Mouse (Mus musculus) MEL (cell line): Measurements from ENCODE around the gene 5730455P16Rik. TPM values are rescaled to one million over a fixed set of nuclear protein-coding genes. Genes with fewer than 3 reads are reported as not detected.
"Not testable (repeated sequence)": the region's sequence is repeated elsewhere in the genome, so short reads cannot be mapped to it uniquely, and the experiment has no call there.

Source experiments
- DNase-seq: peaks from one replicate; pipeline ENCODE4 v3.0.0; 2011; ENCODE audit warnings: low read depth, low spot score
- H3K27ac ChIP-seq: 2 replicates; pipeline ENCODE4 v1.5.1; 2012; ENCODE audit warnings: low read depth, mild to moderate bottlenecking, control low read depth, low read length, moderate library complexity; ENCODE audit not compliant: control insufficient read depth
- H3K27me3 ChIP-seq, 2 experiments: fragments of 150-350 bp in 1 of 2; sonication (generic) in 1 of 2; 2 replicates each; pipeline ENCODE4 v1.6.1; 2012; ENCODE audit warnings: low read length in 2 of 2, mild to moderate bottlenecking in 2 of 2, improper control_type of control experiment in 1 of 2, moderate library complexity in 1 of 2; ENCODE audit not compliant: insufficient read depth in 2 of 2, control insufficient read depth in 1 of 2
- H3K36me3 ChIP-seq, 2 experiments: 2 replicates each; pipeline ENCODE4 v1.6.1; 2012 to 2014; ENCODE audit warnings: low read length in 2 of 2, improper control_type of control experiment in 1 of 2, inconsistent platforms in 1 of 2, mild to moderate bottlenecking in 1 of 2; ENCODE audit not compliant: insufficient read depth in 2 of 2, control insufficient read depth in 1 of 2
- H3K4me1 ChIP-seq, 2 experiments: fragments of 150-350 bp in 1 of 2; sonication (generic) in 1 of 2; 2 replicates each; pipeline ENCODE4 v1.6.1; 2012; ENCODE audit warnings: low read length in 2 of 2, improper control_type of control experiment in 1 of 2, mild to moderate bottlenecking in 1 of 2; ENCODE audit not compliant: insufficient read depth in 2 of 2, control insufficient read depth in 1 of 2
- H3K4me3 ChIP-seq, 2 experiments: fragments of 150-350 bp in 1 of 2; sonication (generic) in 1 of 2; 2 replicates each; pipeline ENCODE4 v1.5.1; 2012; ENCODE audit warnings: low read depth in 2 of 2, low read length in 2 of 2, mild to moderate bottlenecking in 2 of 2, moderate library complexity in 2 of 2, control low read depth in 1 of 2, improper control_type of control experiment in 1 of 2; ENCODE audit not compliant: control insufficient read depth in 1 of 2, insufficient read depth in 1 of 2
- H3K79me2 ChIP-seq: 2 replicates; pipeline ENCODE4 v1.6.1; 2012; ENCODE audit warnings: mild to moderate bottlenecking, low read length, moderate library complexity; ENCODE audit not compliant: control insufficient read depth, poor library complexity, insufficient read depth
- H3K9ac ChIP-seq: 2 replicates; pipeline ENCODE4 v1.6.1; 2012; ENCODE audit warnings: low read depth, mild to moderate bottlenecking, control low read depth, low read length, moderate library complexity; ENCODE audit not compliant: control insufficient read depth, poor library complexity, severe bottlenecking
- H3K9me3 ChIP-seq: fragments of 150-350 bp; sonication (generic); replicated peaks from 2 replicates; pipeline ENCODE4 v1.6.1; 2012; ENCODE audit warnings: mild to moderate bottlenecking, low read length, improper control_type of control experiment, moderate library complexity; ENCODE audit not compliant: insufficient read depth
- CHD1 ChIP-seq: IDR thresholded peaks from 2 replicates; pipeline ENCODE4 v1.6.1; 2012; ENCODE audit warnings: low read depth, mild to moderate bottlenecking, inconsistent platforms, low read length, improper control_type of control experiment
- CTCF ChIP-seq, 3 experiments: IDR thresholded peaks in 2 of 3; conservative IDR thresholded peaks in 1 of 3; 2 replicates each; pipeline ENCODE4 v1.5.1; 2011 to 2012; ENCODE audit warnings: low read length in 3 of 3, low read depth in 2 of 3, mild to moderate bottlenecking in 2 of 3, improper control_type of control experiment in 1 of 3, inconsistent platforms in 1 of 3, mixed read lengths in 1 of 3, moderate library complexity in 1 of 3; ENCODE audit not compliant: control insufficient read depth in 1 of 3, insufficient read depth in 1 of 3, poor library complexity in 1 of 3, severe bottlenecking in 1 of 3
- EP300 ChIP-seq, 2 experiments: IDR thresholded peaks; 2 replicates each; pipeline ENCODE4 v1.6.1; 2011; ENCODE audit warnings: improper control_type of control experiment in 2 of 2, low read length in 2 of 2, low read depth in 1 of 2, mild to moderate bottlenecking in 1 of 2
- ETS1 ChIP-seq: IDR thresholded peaks from 2 replicates; pipeline ENCODE4 v1.6.1; 2012; ENCODE audit warnings: low read depth, mild to moderate bottlenecking, inconsistent platforms, low read length, improper control_type of control experiment, moderate library complexity
- GABPA ChIP-seq: IDR thresholded peaks from 2 replicates; pipeline ENCODE4 v1.6.1; 2012; ENCODE audit warnings: low read depth, mild to moderate bottlenecking, inconsistent platforms, low read length, improper control_type of control experiment, moderate library complexity
- KAT2A ChIP-seq: conservative IDR thresholded peaks from 2 replicates; pipeline ENCODE4 v1.6.1; 2012; ENCODE audit warnings: low read depth, low read length, improper control_type of control experiment, inconsistent platforms
- MAZ ChIP-seq: IDR thresholded peaks from 2 replicates; pipeline ENCODE4 v1.6.1; 2012; ENCODE audit warnings: low read depth, mild to moderate bottlenecking, inconsistent platforms, low read length, improper control_type of control experiment
- MEF2A ChIP-seq: IDR thresholded peaks from 2 replicates; pipeline ENCODE4 v1.6.1; 2014; ENCODE audit warnings: low read depth, mild to moderate bottlenecking, inconsistent platforms, low read length, improper control_type of control experiment; ENCODE audit not compliant: poor library complexity, insufficient replicate concordance, severe bottlenecking; ENCODE audit errors: extremely low read depth
- MXI1 ChIP-seq: IDR thresholded peaks from 2 replicates; pipeline ENCODE4 v1.6.1; 2011; ENCODE audit warnings: mild to moderate bottlenecking, low read depth, low read length, improper control_type of control experiment
- MYB ChIP-seq: IDR thresholded peaks from 2 replicates; pipeline ENCODE4 v1.6.1; 2011; ENCODE audit warnings: mild to moderate bottlenecking, low read depth, low read length, improper control_type of control experiment
- MYC ChIP-seq: IDR thresholded peaks from 2 replicates; pipeline ENCODE4 v1.6.1; 2011; ENCODE audit warnings: low read depth, mild to moderate bottlenecking, low read length, improper control_type of control experiment, moderate library complexity
- NELFE ChIP-seq: IDR thresholded peaks from 2 replicates; pipeline ENCODE4 v1.6.1; 2011; ENCODE audit warnings: low read depth, low read length, improper control_type of control experiment
- NRF1 ChIP-seq: IDR thresholded peaks from 2 replicates; pipeline ENCODE4 v1.6.1; 2014; ENCODE audit warnings: low read depth, mild to moderate bottlenecking, inconsistent platforms, low read length, improper control_type of control experiment, moderate library complexity; ENCODE audit not compliant: poor library complexity, insufficient read depth, severe bottlenecking
- POLR2A ChIP-seq, 2 experiments: IDR thresholded peaks; 2 replicates each; pipeline ENCODE4 v1.6.1; 2011 to 2012; ENCODE audit warnings: low read length in 2 of 2, mild to moderate bottlenecking in 2 of 2, control low read depth in 1 of 2, improper control_type of control experiment in 1 of 2, low read depth in 1 of 2, moderate library complexity in 1 of 2; ENCODE audit not compliant: control insufficient read depth in 1 of 2, insufficient read depth in 1 of 2, poor library complexity in 1 of 2
- POLR2AphosphoS2 ChIP-seq: IDR thresholded peaks from 2 replicates; pipeline ENCODE4 v1.6.1; 2011; ENCODE audit warnings: low read length, improper control_type of control experiment
- RAD21 ChIP-seq: IDR thresholded peaks from 2 replicates; pipeline ENCODE4 v1.6.1; 2011; ENCODE audit warnings: mild to moderate bottlenecking, low read depth, low read length, improper control_type of control experiment
- RCOR1 ChIP-seq: IDR thresholded peaks from 2 replicates; pipeline ENCODE4 v1.6.1; 2012; ENCODE audit warnings: low read depth, mild to moderate bottlenecking, inconsistent platforms, low read length, improper control_type of control experiment
- SIN3A ChIP-seq: IDR thresholded peaks from 2 replicates; pipeline ENCODE4 v1.6.1; 2012; ENCODE audit warnings: low read length, improper control_type of control experiment, inconsistent platforms
- TCF12 ChIP-seq: IDR thresholded peaks from 2 replicates; pipeline ENCODE4 v1.6.1; 2014; ENCODE audit warnings: low read depth, mild to moderate bottlenecking, inconsistent platforms, low read length, improper control_type of control experiment, moderate library complexity
- UBTF ChIP-seq: IDR thresholded peaks from 2 replicates; pipeline ENCODE4 v1.6.1; 2012; ENCODE audit warnings: low read depth, mild to moderate bottlenecking, inconsistent platforms, low read length, improper control_type of control experiment, moderate library complexity, borderline replicate concordance; ENCODE audit not compliant: insufficient read depth
- ZC3H11A ChIP-seq: IDR thresholded peaks from 2 replicates; pipeline ENCODE4 v1.6.1; 2012; ENCODE audit warnings: low read depth, mild to moderate bottlenecking, inconsistent platforms, low read length, improper control_type of control experiment
- ZMIZ1 ChIP-seq: IDR thresholded peaks from 2 replicates; pipeline ENCODE4 v1.6.1; 2012; ENCODE audit warnings: low read depth, mild to moderate bottlenecking, inconsistent platforms, low read length, improper control_type of control experiment, moderate library complexity
- ZNF384 ChIP-seq: IDR thresholded peaks from 2 replicates; pipeline ENCODE4 v1.6.1; 2012; ENCODE audit warnings: low read depth, mild to moderate bottlenecking, inconsistent platforms, low read length, improper control_type of control experiment
- polyA plus RNA-seq, 2 experiments: library from polyadenylated mRNA; stranded (reverse) in 1 of 2; unstranded in 1 of 2; fragments of >175 nt in 1 of 2; fragments of >200 nt in 1 of 2; gene quantifications; 2 replicates each; pipeline versions ENCODE4 v1.2.1 to v1.2.4; 2012; ENCODE audit warnings: low replicate concordance in 2 of 2, low read depth in 1 of 2; ENCODE audit not compliant: insufficient read length in 2 of 2, insufficient read depth in 1 of 2, missing spikeins in 1 of 2
- total RNA-seq: library from RNA; depleted of rRNA; stranded (reverse); fragments of 300-350 nt; gene quantifications from 2 replicates; pipeline ENCODE4 v1.2.3, GENCODE M21; 2012

The 5730455P16Rik gene
- total and polyA plus RNA-seq, 3 experiments = 9.5 to 10.1 TPM; not detected in 1

- TF ChIP-seq RCOR1 (peak; percentile 76), POLR2AphosphoS2 (peak; percentile 70), RAD21 (no peak), UBTF (no peak), ZC3H11A (no peak), MEF2A (0 out of 2 replicates have a peak, but pooled peaks have one; percentile 22), NRF1 (0 out of 2 replicates have a peak, but pooled peaks have one; percentile 5)
- TF ChIP-seq, all 39 proteins: peak for 21
These were observed 32.5 kb upstream of the 5730455P16Rik start (continued) for GRCm38 (mm10) chr11:80410377-80410776.

- Histone ChIP-seq H3K36me3 (peaks cover 51 to 66% of the 10 kb centered on the region in 2 experiments), H3K4me1 (peaks cover 14 to 22% of the 10 kb centered on the region in 2 experiments)
- not testable (repeated sequence) for DNase-seq, H3K9me3 ChIP-seq, H3K9ac ChIP-seq, H3K4me3 ChIP-seq, H3K27ac ChIP-seq, H3K79me2 ChIP-seq, H3K27me3 ChIP-seq
- TF ChIP-seq ZNF384 (peak; percentile 47; the same call in 1 of the 2 replicates), POLR2A (IDR thresholded peaks at IDR 0.05; ENCODE audit: control insufficient read depth in 1 of 2, insufficient read depth in 1 of 2, low read depth in 1 of 2, low read length in 2 of 2, poor library complexity in 1 of 2) (peak in 1 of 2 experiments; percentile 51; a peak in 2 of 4 replicates), ZMIZ1 (0 out of 2 replicates have a peak, but pooled peaks have one; percentile 53), SIN3A (0 out of 2 replicates have a peak, but pooled peaks have one; percentile 2)
These were observed 30.0 kb upstream of the 5730455P16Rik start for GRCm38 (mm10) chr11:80407878-80408277.

DNA sequence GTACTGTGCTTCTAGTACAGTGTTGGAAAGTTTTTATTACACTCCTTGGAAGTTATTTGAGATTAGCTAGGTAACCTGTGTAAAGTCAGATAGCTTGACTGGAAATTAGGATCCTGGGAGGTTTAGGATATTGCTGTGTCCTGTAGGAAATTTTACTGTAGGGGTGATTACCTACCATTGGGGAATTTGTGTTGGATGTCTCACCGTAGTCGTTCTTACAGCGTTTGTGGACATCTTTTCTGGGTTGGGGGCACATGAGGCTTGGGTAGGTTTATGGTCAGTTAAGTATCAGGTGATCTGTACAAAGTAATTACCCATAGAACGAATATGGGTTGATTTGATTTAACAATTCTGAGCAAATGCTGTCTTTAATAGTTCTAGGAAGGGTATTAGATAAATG is 18.8 kb upstream of the 5730455P16Rik start:
- H3K27me3 ChIP-seq = no peaks in the 10 kb centered on the region
- no peak overlapping the region for H3K4me3 ChIP-seq
- peaks cover 71 to 94% of the 10 kb centered on the region in 2 experiments for H3K36me3 ChIP-seq
- TF ChIP-seq ETS1 (no peak), MYC (no peak), ZC3H11A (no peak), MEF2A (no peak), POLR2A (IDR thresholded peaks at IDR 0.05; ENCODE audit: control insufficient read depth in 1 of 2, insufficient read depth in 1 of 2, low read depth in 1 of 2, low read length in 2 of 2, poor library complexity in 1 of 2) (0 out of 4 replicates have a peak, but pooled peaks of 1 of the 2 experiments have one; percentile 6), MYB (no peak), MXI1 (no peak), TCF12 (no peak), MAZ (no peak), UBTF (no peak), CHD1 (0 out of 2 replicates have a peak, but pooled peaks have one; percentile 60), CTCF (IDR thresholded peaks at IDR 0.05 in 2 of 3, conservative IDR thresholded peaks at IDR 0.05 in 1 of 3; ENCODE audit: control insufficient read depth in 1 of 3, insufficient read depth in 1 of 3, low read depth in 2 of 3, low read length in 3 of 3, poor library complexity in 1 of 3, severe bottlenecking in 1 of 3) (no peak), EP300 (IDR thresholded peaks at IDR 0.05; ENCODE audit: low read depth in 1 of 2, low read length in 2 of 2) (0 out of 4 replicates have a peak, but pooled peaks of 1 of the 2 experiments have one; percentile 6), RAD21 (no peak), GABPA (no peak), KAT2A (no peak), NELFE (no peak), ZMIZ1 (peak; percentile 36; the same call in 1 of the 2 replicates), POLR2AphosphoS2 (0 out of 2 replicates have a peak, but pooled peaks have one; percentile 38)
- no peak overlapping the region for H3K9ac ChIP-seq
- DNase-seq = no peak
- no peaks in the 10 kb centered on the region for H3K9me3 ChIP-seq
- H3K4me1 ChIP-seq = peaks cover 6 to 19% of the 10 kb centered on the region in 2 experiments
- H3K79me2 ChIP-seq = peaks cover 30% of the 10 kb centered on the region
- H3K27ac ChIP-seq = no peak overlapping the region
